Mouse (Mus musculus) frontal cortex, adult (tissue): ENCODE data around the gene Adcy3.

Source experiments
- ATAC-seq: cut with Nextera tagmentation; 2 replicates; pipeline ENCODE4 v1.9.2; 2017; ENCODE audit warnings: mild to moderate bottlenecking, moderate library complexity, mixed read lengths; ENCODE audit not compliant: low TSS enrichment

The Adcy3 gene

GRCm38 (mm10) chr12:4132941-4133846, at the start of gene Adcy3:
Adcy3 (plus strand) TSS chr12:4133103.
- ATAC-seq, result peak; percentile 82

- no peak for ATAC-seq
These were observed 49.5 kb upstream of the Adcy3 start for GRCm38 (mm10) chr12:4083441-4083840.

- ATAC-seq, result peak; percentile 90
These were observed 25.5 kb upstream of the Adcy3 start for GRCm38 (mm10) chr12:4107383-4107782.

- peak; percentile 21; the same call in 1 of the 2 replicates for ATAC-seq
These were observed 16.8 kb upstream of the Adcy3 start for GRCm38 (mm10) chr12:4116132-4116531.

GRCm38 (mm10) chr12:4117136-4117535, 15.8 kb upstream of the Adcy3 start:
- peak; percentile 50 for ATAC-seq

GRCm38 (mm10) chr12:4117579-4117978, 15.3 kb upstream of the Adcy3 start:
- peak; percentile 88 for ATAC-seq

GRCm38 (mm10) chr12:4127346-4127745, 5.6 kb upstream of the Adcy3 start:
- ATAC-seq, result no peak

- peak; percentile 31; the same call in 1 of the 2 replicates for ATAC-seq
These were observed 927 bp downstream of the Adcy3 start for GRCm38 (mm10) chr12:4133847-4134212.

- ATAC-seq, result no peak
These were observed 10.3 kb downstream of the Adcy3 start for GRCm38 (mm10) chr12:4143179-4143578.

- ATAC-seq, result peak; percentile 47; the same call in 1 of the 2 replicates
These were observed 18.0 kb downstream of the Adcy3 start for GRCm38 (mm10) chr12:4150936-4151335.

- no peak for ATAC-seq
These were observed 19.1 kb downstream of the Adcy3 start for GRCm38 (mm10) chr12:4151969-4152368.

GRCm38 (mm10) chr12:4157466-4157865, 24.6 kb downstream of the Adcy3 start:
- ATAC-seq, result no peak

- no peak for ATAC-seq
These were observed 25.3 kb downstream of the Adcy3 start for GRCm38 (mm10) chr12:4158179-4158578.

GRCm38 (mm10) chr12:4158868-4159632, 26.1 kb downstream of the Adcy3 start:
- ATAC-seq, result no peak

GRCm38 (mm10) chr12:4160322-4160721, 27.4 kb downstream of the Adcy3 start:
- ATAC-seq, result no peak

GRCm38 (mm10) chr12:4162886-4163285, 30.0 kb downstream of the Adcy3 start:
- no peak for ATAC-seq

GRCm38 (mm10) chr12:4166970-4167369, 34.1 kb downstream of the Adcy3 start:
- no peak for ATAC-seq

- no peak for ATAC-seq
These were observed 36.2 kb downstream of the Adcy3 start for GRCm38 (mm10) chr12:4169058-4169457.

- ATAC-seq, result no peak
These were observed 36.7 kb downstream of the Adcy3 start for GRCm38 (mm10) chr12:4169622-4170021.

GRCm38 (mm10) chr12:4173108-4173790, 40.3 kb downstream of the Adcy3 start:
- no peak for ATAC-seq

GRCm38 (mm10) chr12:4178839-4179238, 45.9 kb downstream of the Adcy3 start:
- no peak for ATAC-seq

- no peak for ATAC-seq
These were observed 46.8 kb downstream of the Adcy3 start for GRCm38 (mm10) chr12:4179671-4180233.
